ENCODE assay signal across 17 mouse cellular contexts in the genomic region with DNA sequence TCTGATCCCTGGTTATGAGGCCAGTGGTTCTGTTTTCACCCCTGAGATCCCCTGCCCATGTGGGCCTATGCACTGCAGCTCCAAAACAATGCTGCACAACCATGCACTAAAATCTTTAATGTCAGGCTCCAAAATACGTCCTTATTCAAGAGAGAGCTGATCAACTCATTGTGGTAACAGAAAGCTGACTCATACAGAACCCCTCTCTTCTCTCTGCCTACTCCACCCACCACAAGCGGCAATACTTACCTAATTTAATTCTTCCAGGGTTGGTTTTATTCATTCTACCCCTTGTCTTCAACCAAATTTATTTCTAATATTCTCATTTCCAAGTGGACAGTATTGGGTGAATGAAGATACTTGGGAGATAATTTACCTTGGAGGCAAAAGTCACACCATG.
"Had no signal": no experiment of that assay in that cellular context is flagged by ENCODE, and none has a peak within 500 bp of the region (broad histone marks: within the 10 kb centered on the region; RNA-seq: fewer than 3 reads in every experiment).

No protein-coding gene starts in this region.

- H3K9ac ChIP-seq: lung, embryonic 14.5 days; midbrain, embryonic 12.5 days; midbrain, embryonic 15.5 days; neural tube, embryonic 13.5 days; neural tube, embryonic 15.5 days had no signal

- H3K27me3 ChIP-seq: midbrain, embryonic 12.5 days; midbrain, embryonic 15.5 days; neural tube, embryonic 13.5 days; neural tube, embryonic 15.5 days had no signal

- ATAC-seq: midbrain, embryonic 15.5 days had no signal

- DNase-seq: lung, adult 18-20 months; lung, embryonic 14.5 days; lung, postnatal 10 days; lung, postnatal 4 days; retina, postnatal 1 day; right cerebral cortex, adult 18-20 months; right cerebral cortex, postnatal 25 days; right cerebral cortex, postnatal 4 days; spleen, adult 18-20 months; thymus, adult 18-20 months; thymus, postnatal 14 days; thymus, postnatal 36 days had no signal

- H3K4me3 ChIP-seq: midbrain, embryonic 10.5 days; midbrain, embryonic 12.5 days; midbrain, embryonic 15.5 days; neural tube, embryonic 13.5 days; neural tube, embryonic 15.5 days had no signal

- H3K4me1 ChIP-seq: midbrain, embryonic 10.5 days; midbrain, embryonic 12.5 days; midbrain, embryonic 15.5 days; neural tube, embryonic 13.5 days; neural tube, embryonic 15.5 days had no signal

- H3K9me3 ChIP-seq: midbrain, embryonic 10.5 days; midbrain, embryonic 12.5 days; midbrain, embryonic 15.5 days; neural tube, embryonic 13.5 days; neural tube, embryonic 15.5 days had no signal

- H3K27ac ChIP-seq: midbrain, embryonic 10.5 days; midbrain, embryonic 12.5 days; midbrain, embryonic 15.5 days; neural tube, embryonic 13.5 days; neural tube, embryonic 15.5 days had no signal

- H3K36me3 ChIP-seq: midbrain, embryonic 10.5 days; midbrain, embryonic 12.5 days; midbrain, embryonic 15.5 days; neural tube, embryonic 13.5 days; neural tube, embryonic 15.5 days had no signal

- H3K4me2 ChIP-seq: lung, embryonic 14.5 days; midbrain, embryonic 12.5 days; midbrain, embryonic 15.5 days; neural tube, embryonic 13.5 days; neural tube, embryonic 15.5 days had no signal
